Mouse (Mus musculus) forelimb bud, embryonic 11.5 days (tissue): ENCODE measurements at regions not wholly inside any gene's neighbourhood (a gene's known extent, or its start where the extent isn't known, plus 50 kb on each side); places are given as distances from the start of the nearest gene placed in this dataset.
"Not testable (repeated sequence)": the region's sequence is repeated elsewhere in the genome, so short reads cannot be mapped to it uniquely, and the experiment has no call there.

ENCODE experiments used
- DNase-seq: peaks from one replicate; pipeline ENCODE4 v3.0.0-alpha.2; 2012; ENCODE audit warnings: low read depth, low spot score

- peak; percentile 13 for DNase-seq
Observed at GRCm38 (mm10) chrX:166809165-166809564, 223.6 kb upstream of the Egfl6 start.

DNA sequence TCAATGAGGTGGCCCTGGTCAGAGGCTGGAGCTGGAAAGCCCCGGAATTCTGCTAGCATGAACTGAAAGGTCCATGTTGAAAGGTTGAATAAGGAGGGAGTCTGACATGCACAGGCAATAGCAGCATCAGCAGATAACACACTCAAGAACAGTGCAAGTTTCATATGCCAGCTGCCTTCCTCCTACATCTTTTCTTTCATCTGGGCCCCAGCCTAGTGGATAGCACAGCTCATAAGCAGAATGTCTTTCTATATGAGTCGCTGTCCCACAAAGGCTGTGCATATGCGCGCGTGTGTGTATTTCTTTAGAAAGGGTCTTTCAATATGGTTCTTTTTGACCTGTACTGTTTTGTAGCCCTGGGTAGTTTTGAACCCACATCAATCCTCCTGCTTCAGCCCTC lies 222.7 kb upstream of the Egfl6 start:
- DNase-seq: no peak

- no peak for DNase-seq
Observed at GRCm38 (mm10) chrX:166805957-166806356, 220.4 kb upstream of the Egfl6 start.

GRCm38 (mm10) chrX:166805480-166805879 lies 220.0 kb upstream of the Egfl6 start:
- peak; percentile 48 for DNase-seq

- DNase-seq: peak; percentile 9
Observed at GRCm38 (mm10) chrX:166803246-166803645, 217.7 kb upstream of the Egfl6 start.

DNA sequence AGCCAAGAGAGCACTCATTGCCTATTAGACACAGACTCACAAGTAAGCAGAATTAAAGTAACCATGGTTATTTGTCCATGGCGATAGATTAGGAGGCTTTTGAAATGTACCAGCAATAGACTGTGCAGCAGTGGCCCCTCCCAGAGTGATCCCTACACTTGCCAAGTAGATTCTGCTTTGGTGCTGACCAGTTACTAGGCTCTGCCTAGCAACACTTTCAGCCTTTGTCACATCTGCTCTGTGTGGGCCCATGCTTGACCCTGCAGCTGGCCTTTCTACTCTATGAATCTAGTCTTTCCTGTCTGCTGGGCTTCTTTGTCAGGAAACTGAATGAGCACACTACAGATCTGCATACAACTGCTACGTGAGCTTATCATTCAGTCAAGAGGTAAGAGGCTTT lies 215.5 kb upstream of the Egfl6 start:
- no peak for DNase-seq

DNA sequence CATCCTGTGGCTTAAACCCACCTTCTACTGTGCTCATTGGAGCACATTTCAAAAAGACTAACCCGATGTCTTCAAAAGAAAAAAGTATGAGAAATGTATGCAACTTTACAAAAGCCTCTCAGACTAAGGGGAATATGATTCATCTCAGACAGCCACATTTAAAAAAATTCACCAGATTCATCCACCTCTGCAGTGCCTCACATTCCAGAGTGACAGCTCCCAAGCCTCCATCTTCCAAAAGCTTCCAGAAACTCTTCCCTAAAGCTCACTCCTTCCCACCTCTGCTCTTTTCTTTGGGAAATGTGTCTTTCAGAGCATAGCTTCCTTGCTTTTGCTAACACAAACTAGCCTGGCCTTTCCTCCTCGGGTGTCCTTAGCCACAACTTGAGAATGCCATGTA lies 210.1 kb upstream of the Egfl6 start:
- DNase-seq: no peak

DNA sequence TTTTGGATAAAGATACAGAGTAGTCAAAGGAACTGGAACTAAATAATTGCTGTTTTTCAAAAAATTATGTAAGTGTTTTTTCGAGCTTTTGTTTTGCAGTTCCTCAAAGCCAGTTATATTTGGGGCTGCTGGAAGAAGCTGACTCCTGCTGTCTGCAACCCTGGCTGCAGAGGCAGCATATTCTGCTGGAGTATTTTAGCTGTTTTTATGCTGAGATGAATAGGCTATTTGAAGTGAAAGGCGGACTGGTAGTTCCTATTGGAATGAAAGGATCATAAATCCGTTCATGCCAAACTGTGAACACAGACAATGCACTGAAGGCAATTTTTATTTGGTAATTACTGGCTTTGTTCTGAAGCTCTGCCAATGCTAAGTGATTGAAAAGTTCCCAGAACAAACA lies 203.5 kb upstream of the Egfl6 start:
- no peak for DNase-seq

DNA sequence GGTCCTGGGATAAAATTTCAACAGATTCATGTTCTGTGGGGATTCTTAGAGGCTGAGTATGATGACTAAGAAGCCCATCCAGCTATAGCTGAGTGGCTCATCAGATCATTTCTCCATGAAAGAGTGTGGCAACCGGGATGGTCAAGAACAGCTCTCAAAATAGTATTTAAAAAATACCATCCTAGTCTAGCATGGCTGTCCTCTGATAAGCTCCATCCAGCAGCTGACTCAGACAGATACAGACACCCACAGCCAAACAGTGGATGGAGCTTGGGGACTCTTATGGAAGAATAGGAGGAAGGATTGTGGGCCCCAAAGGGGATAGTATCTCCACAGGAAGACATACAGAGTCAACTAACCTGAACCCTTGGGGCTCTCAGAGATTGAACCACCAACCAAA lies 201.6 kb upstream of the Egfl6 start:
- not testable (repeated sequence) for DNase-seq

GRCm38 (mm10) chrX:166785615-166786014 lies 200.1 kb upstream of the Egfl6 start:
- DNase-seq: no peak

GRCm38 (mm10) chrX:166783377-166783776 lies 197.9 kb upstream of the Egfl6 start:
- DNase-seq: no peak

GRCm38 (mm10) chrX:166779334-166780092 lies 194.0 kb upstream of the Egfl6 start:
- no peak for DNase-seq

- peak; percentile 53 for DNase-seq
Observed at GRCm38 (mm10) chrX:166773408-166773854, 187.9 kb upstream of the Egfl6 start.

DNA sequence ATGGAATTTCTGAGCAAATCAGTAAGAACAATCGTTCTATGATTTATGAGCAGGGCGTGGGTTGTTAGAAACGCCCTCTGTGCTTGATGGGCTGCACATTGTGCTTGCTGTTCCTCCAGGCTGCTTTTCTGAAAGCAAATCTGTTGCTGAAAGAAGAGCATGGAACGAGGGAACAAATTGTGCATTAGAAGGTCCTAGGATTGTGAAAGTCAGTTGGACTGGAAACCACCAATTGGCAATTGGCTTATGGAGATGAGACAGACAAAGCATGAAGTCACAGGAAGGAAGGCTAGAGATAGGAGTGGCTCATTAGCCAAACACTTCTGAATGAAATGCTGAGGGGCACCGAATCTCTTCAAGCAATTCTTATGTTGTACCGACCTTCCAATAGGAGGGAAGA lies 181.5 kb upstream of the Egfl6 start:
- no peak for DNase-seq

- DNase-seq: no peak
Observed at GRCm38 (mm10) chrX:166765647-166766046, 180.1 kb upstream of the Egfl6 start.

DNA sequence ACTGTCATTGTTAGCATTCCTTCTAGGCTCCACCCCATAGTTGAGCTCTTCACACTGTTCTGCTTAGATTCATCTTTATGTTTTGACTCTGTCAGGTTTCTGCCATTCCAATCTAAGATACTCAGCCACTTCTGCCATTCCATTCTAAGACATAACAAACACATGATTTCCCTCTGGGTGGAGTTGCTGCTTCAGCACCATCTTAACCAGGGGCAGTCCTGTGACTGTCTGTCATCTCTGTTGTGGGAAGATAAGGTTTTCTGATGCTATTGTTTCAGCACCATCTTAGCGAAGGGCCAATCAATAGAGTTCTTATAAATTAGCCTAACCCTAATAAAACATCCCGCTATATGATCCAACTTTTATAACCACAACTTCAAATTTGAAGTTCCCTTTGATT lies 176.6 kb upstream of the Egfl6 start:
- DNase-seq: no peak

DNA sequence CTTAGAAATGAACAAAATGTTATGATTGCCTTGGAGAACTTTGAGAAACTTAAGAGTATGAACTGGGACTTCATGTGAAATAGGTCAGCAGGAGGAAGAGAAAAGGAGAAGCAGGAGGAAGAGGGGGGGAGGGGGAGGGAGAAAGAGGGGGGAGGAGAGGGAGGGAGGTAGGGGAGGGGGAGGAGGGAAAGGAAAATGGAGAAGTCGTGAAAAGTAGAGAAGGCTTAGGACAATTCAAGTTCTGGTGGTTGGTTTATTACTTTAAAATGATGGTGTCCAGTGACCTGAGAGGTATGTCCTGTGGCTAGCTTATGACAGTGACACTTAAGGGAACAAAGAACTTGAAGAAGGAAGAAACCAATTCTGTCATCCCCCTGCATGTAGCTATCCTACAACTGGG lies 171.6 kb upstream of the Egfl6 start:
- no peak for DNase-seq

- no peak for DNase-seq
Observed at GRCm38 (mm10) chrX:166754967-166755654, 169.6 kb upstream of the Egfl6 start.

- DNase-seq: no peak
Observed at GRCm38 (mm10) chrX:166749055-166749679, 163.6 kb upstream of the Egfl6 start.

DNA sequence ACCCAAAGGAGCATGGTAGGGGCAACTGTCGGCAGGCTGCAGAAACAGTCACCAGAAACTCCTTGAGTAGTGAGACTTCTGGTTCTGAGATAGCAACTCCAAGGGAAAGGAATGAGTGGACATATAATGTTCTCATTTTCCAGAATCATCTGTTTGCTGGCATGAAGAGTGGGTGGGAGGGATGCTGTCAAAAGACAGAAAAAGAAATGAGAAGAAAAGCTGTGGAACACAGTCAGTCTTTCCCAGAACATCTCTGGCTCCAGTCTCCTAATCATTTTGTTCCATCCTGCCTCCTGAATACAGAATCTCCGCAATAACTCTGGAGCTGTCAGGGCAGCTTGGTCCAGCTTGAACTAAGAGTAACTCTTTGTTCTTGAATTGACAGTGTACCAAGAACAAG lies 145.8 kb upstream of the Egfl6 start:
- no peak for DNase-seq

DNA sequence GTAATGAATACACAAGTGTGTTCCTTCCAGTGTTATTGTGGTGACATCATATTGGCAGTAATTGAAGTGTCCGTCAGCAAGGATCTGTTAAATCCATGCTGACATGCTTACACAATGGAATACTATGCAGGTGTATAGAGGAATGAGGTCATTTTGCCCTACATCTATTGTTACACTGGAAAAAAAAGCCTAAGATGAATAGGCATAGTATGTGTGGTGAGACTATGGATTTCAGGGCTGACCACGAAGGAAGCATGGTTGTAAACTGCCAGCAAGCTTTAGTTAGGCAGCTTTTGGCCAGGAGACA lies 143.1 kb upstream of the Egfl6 start:
- no peak for DNase-seq

DNA sequence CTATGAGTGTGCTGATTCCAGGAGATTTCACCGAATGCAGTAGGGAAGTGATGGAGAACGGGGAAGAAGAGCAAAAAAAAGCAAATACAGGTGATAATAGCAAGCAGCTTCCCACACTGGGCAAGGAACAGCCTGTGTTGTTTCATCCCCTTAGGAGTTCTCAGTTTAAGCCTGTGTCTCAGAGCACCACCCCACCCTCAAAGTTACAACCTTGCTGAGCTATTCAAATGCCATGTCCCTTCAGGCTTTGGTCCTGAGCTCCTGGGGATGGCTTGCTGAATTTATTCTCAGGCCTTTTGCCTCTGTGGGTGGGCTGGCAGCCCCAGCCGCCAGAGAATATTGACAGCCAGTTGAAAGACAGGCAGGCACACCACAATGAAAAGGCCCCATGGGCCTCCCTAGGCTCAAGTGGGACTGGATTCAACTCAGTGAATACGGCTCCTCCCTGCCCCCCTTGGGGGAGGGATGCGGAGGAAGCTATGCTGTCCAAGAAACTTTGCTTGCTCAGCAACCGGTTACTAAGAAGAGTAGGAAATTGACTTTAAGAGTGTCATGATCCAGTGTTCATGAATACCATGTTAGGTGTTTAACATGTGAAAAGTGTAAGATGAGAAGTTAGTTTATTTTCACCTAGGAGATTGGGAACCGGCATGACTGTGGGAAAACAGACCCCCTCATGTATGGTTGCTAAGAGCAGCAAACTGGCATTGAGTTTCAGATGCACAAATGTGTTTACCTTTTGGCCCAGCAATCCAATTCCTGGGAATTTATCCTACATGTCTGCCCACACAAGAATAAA lies 142.5 kb upstream of the Egfl6 start:
- no peak for DNase-seq
